Mouse (Mus musculus): ENCODE measurements at regions not wholly inside any gene's neighbourhood (a gene's known extent, or its start where the extent isn't known, plus 50 kb on each side); places are given as distances from the start of the nearest gene placed in this dataset.

DNA sequence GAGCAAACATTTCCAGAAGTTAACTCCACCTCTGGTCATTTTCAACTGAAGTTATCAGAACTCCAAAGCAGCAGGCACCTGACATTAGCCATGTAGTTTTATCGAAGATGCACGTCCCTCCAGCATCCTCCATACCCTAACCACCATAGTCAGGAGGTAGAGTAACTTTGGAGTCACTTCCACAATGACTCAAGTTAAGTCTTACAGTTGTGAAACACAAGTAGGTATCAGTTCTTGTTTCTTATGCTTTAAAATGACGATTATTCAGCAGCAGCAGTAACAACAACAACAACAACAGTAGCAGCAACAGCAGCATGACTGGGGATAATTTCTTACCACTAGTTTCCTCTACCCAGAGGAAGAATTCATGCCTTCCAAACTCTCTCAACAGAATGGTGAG, 51.3 kb upstream of the Tank start:
- TF ChIP-seq CTCF (conservative IDR thresholded peaks at IDR 0.05; ENCODE audit: insufficient read depth, insufficient read length, low read depth, low read length) (no peak), POLR2A (IDR thresholded peaks at IDR 0.05; ENCODE audit: low read depth, low read length) (no peak)
- no peaks in the 10 kb centered on the region for H3K4me1 ChIP-seq (ENCODE audit: control insufficient read depth, insufficient read depth, low read length)
- no peaks in the 10 kb centered on the region for H3K27me3 ChIP-seq (replicated peaks; ENCODE audit: control insufficient read depth, insufficient read depth, low read length)
- no peak overlapping the region for H3K27ac ChIP-seq (ENCODE audit: insufficient read depth, low read depth, low read length)
- DNase-seq: no peak
- H3K36me3 ChIP-seq (ENCODE audit: control insufficient read depth, insufficient read depth, low read length): no peaks in the 10 kb centered on the region
- 87% methylated on average over 3 of the region's 3 CpGs for WGBS
- H3K4me3 ChIP-seq (ENCODE audit: insufficient read depth, low read depth, low read length): no peak overlapping the region

DNA sequence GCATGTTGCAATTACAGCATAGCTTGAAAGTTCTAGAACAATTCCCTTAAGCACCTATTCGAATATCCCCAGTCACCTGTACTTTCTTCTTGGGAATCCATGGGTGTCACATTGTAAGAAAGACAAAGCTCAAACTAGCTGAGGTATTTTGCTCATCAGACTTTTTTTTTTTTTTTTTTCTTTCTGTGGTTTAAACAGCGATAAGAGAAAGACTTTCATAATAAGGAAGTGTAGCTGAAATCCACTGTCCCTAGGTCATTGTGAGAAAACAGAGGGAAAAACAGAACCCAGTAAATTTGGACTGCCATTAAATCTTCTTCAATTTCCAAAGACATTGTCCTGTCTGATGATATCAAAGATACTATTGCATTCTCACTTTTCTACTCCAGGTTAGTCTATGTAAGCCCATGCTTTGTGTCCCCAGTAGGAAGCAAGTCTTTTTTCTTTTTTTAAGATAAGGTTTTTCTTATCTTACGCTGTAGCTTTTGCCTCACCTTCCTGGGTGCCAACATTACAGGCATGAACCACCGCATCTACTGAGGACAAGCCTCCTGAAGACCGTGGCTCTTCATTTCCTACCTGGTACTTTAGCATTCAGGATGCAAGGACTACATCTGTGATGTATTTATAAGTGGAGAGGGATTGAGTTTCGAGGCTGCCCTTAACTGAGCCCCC, 54.2 kb upstream of the Tank start:
- H3K27ac ChIP-seq (ENCODE audit: insufficient read depth, low read depth, low read length): no peak overlapping the region
- no peaks in the 10 kb centered on the region for H3K4me1 ChIP-seq (ENCODE audit: control insufficient read depth, insufficient read depth, low read length)
- no peaks in the 10 kb centered on the region for H3K27me3 ChIP-seq (replicated peaks; ENCODE audit: control insufficient read depth, insufficient read depth, low read length)
- H3K36me3 ChIP-seq (ENCODE audit: control insufficient read depth, insufficient read depth, low read length): no peaks in the 10 kb centered on the region
- no peak for TF ChIP-seq CTCF (conservative IDR thresholded peaks at IDR 0.05; ENCODE audit: insufficient read depth, insufficient read length, low read depth, low read length)
- TF ChIP-seq POLR2A (IDR thresholded peaks at IDR 0.05; ENCODE audit: low read depth, low read length): no peak
- H3K4me3 ChIP-seq (ENCODE audit: insufficient read depth, low read depth, low read length): no peak overlapping the region
- WGBS: 85% methylated on average over 6 of the region's 6 CpGs
- no peak for DNase-seq

DNA sequence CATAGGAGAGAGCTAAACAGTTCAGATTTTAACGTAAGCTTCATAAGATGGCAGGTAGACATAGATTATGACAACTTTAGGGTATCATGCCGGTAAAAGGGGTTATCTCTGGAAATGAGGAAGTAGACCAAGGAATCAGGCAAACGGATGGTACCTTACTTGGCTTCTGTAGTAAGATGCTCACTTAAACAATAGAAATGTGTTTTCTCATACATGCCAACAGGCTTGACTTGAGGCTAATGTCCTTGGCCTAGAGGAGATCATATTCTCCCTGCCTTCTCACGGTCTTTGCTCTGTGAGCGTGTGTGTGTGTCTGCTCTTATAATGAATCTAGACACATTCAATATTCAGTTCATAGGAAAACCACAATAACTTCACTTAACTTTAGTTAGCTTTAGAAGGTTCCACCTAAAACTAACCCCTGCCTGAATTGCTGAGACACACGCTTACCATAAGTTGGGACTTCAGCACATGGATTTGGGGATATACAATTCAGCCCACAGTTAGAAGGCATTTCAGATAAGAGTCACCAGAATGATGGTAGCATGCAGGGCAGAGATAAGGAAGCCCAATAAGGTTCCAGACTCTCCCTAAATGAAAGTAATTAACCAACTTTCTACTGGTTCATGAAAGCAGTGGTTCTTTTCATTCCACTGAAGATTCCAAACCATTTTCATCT, 63.8 kb upstream of the Tank start:
- H3K36me3 ChIP-seq (ENCODE audit: control insufficient read depth, insufficient read depth, low read length): no peaks in the 10 kb centered on the region
- WGBS: 92% methylated on average over 6 of the region's 6 CpGs
- no peak overlapping the region for H3K4me3 ChIP-seq (ENCODE audit: insufficient read depth, low read depth, low read length)
- DNase-seq: no peak
- no peaks in the 10 kb centered on the region for H3K4me1 ChIP-seq (ENCODE audit: control insufficient read depth, insufficient read depth, low read length)
- H3K27me3 ChIP-seq (replicated peaks; ENCODE audit: control insufficient read depth, insufficient read depth, low read length): no peaks in the 10 kb centered on the region
- TF ChIP-seq CTCF (conservative IDR thresholded peaks at IDR 0.05; ENCODE audit: insufficient read depth, insufficient read length, low read depth, low read length): no peak
- no peak for TF ChIP-seq POLR2A (IDR thresholded peaks at IDR 0.05; ENCODE audit: low read depth, low read length)
- H3K27ac ChIP-seq (ENCODE audit: insufficient read depth, low read depth, low read length): no peak overlapping the region

DNA sequence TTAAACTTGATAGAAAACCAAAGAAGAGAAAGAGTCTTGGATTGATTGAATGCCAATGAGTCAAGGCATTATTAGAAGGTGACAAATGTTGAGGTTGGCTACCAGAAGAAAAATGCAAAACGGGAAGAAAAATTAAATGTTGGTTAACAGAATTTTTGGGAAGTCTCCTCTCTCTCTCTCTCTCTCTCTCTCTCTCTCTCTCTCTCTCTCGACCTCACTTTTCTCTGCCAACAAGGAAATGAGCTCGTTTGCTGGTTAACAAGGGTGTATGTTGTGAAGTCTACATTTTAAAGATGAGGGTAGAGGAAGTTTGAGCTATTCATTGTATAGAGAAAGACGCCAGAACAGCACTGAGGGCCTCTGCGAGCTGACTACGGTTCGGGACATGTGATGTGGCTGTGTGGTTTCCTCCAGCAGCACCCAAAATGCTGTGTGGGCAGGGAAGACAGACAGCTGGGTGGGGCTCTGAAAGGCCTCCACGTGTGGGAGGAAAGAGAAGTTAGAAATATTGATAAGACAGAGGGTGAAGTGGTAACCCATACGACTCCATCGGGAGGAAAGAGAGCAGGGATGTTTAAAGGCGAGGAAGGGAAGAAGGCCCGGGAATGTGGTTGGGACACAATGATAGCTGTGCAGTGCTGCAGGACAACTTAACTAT, 64.5 kb upstream of the Tank start:
- no peak for DNase-seq
- 77% methylated on average over 12 of the region's 12 CpGs for WGBS
- no peak overlapping the region for H3K27ac ChIP-seq (ENCODE audit: insufficient read depth, low read depth, low read length)
- H3K27me3 ChIP-seq (replicated peaks; ENCODE audit: control insufficient read depth, insufficient read depth, low read length): no peaks in the 10 kb centered on the region
- H3K4me1 ChIP-seq (ENCODE audit: control insufficient read depth, insufficient read depth, low read length): no peaks in the 10 kb centered on the region
- TF ChIP-seq POLR2A (IDR thresholded peaks at IDR 0.05; ENCODE audit: low read depth, low read length) (no peak), CTCF (conservative IDR thresholded peaks at IDR 0.05; ENCODE audit: insufficient read depth, insufficient read length, low read depth, low read length) (no peak)
- H3K36me3 ChIP-seq (ENCODE audit: control insufficient read depth, insufficient read depth, low read length): no peaks in the 10 kb centered on the region
- H3K4me3 ChIP-seq (ENCODE audit: insufficient read depth, low read depth, low read length): no peak overlapping the region

DNA sequence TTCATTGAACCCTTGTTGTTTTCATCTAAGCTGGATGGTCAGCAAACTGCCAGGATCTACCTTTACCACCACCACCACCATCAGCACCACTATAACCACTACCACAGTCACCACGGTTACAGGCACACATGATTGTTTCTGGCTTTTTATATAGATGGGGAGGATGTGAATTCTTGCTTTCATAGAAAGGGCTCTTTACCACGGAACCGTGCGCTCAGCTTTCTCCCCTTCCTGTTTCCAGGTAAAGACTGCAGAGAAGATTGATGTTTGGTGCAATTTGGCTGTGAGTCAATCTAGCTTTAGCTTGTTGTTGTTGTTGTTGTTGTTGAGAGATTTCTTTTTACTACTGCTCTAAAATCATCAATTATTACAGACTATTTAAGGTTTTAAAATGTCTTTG, 74.8 kb upstream of the Tank start:
- H3K27ac ChIP-seq (ENCODE audit: insufficient read depth, low read depth, low read length): no peak overlapping the region
- no peak for DNase-seq
- H3K27me3 ChIP-seq (replicated peaks; ENCODE audit: control insufficient read depth, insufficient read depth, low read length): no peaks in the 10 kb centered on the region
- TF ChIP-seq CTCF (conservative IDR thresholded peaks at IDR 0.05; ENCODE audit: insufficient read depth, insufficient read length, low read depth, low read length): no peak
- TF ChIP-seq POLR2A (IDR thresholded peaks at IDR 0.05; ENCODE audit: low read depth, low read length): no peak
- no peaks in the 10 kb centered on the region for H3K4me1 ChIP-seq (ENCODE audit: control insufficient read depth, insufficient read depth, low read length)
- H3K36me3 ChIP-seq (ENCODE audit: control insufficient read depth, insufficient read depth, low read length): no peaks in the 10 kb centered on the region
- WGBS: 71% methylated on average over 4 of the region's 4 CpGs
- no peak overlapping the region for H3K4me3 ChIP-seq (ENCODE audit: insufficient read depth, low read depth, low read length)

DNA sequence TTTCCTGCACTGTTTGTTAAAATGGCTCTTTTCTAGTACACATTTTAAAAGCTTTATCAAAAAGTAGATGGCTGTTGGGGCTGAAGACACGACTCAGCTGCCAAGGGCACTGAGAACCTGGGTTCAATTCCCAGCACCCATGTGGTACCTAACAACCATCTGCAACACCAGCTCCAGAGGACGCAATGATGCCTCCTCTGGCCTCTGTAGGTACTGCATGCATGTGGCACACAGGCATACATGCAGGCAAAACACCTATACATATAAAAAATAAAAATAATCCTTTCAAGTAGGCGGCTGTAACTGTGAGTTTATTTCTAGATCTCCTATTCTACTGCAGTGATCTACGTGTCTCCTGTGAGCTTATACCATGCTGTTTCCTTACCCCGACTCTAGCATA, 76.5 kb upstream of the Tank start:
- DNase-seq: no peak
- Histone ChIP-seq H3K27me3 (replicated peaks; ENCODE audit: control insufficient read depth, insufficient read depth, low read length) (no peaks in the 10 kb centered on the region), H3K36me3 (ENCODE audit: control insufficient read depth, insufficient read depth, low read length) (no peaks in the 10 kb centered on the region), H3K4me3 (ENCODE audit: insufficient read depth, low read depth, low read length) (no peak overlapping the region), H3K4me1 (ENCODE audit: control insufficient read depth, insufficient read depth, low read length) (no peaks in the 10 kb centered on the region), H3K27ac (ENCODE audit: insufficient read depth, low read depth, low read length) (no peak overlapping the region)
- WGBS: 94% methylated on average over 5 of the region's 5 CpGs
- TF ChIP-seq POLR2A (IDR thresholded peaks at IDR 0.05; ENCODE audit: low read depth, low read length): no peak
- 0 out of 2 replicates have a peak, but pooled peaks have one; percentile 5 for TF ChIP-seq CTCF (conservative IDR thresholded peaks at IDR 0.05; ENCODE audit: insufficient read depth, insufficient read length, low read depth, low read length)

DNA sequence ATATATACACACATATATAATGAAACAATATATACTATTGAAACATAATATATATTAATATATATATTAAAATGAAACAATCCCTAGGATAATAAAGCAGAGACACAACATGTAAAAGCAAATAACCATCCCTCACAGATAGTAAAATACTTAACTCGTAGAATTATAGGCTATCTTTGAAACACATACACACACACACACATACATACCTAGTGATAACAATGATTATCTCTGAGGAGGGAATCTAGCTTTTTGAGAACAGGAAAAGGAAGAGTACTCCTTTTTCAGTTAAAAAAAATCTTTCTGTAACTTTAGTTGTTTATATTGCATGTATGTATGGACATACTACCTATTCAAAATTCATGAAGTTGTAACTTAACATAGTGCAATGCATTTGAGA, 79.1 kb upstream of the Tank start:
- Histone ChIP-seq H3K27me3 (replicated peaks; ENCODE audit: control insufficient read depth, insufficient read depth, low read length) (no peaks in the 10 kb centered on the region), H3K4me1 (ENCODE audit: control insufficient read depth, insufficient read depth, low read length) (no peaks in the 10 kb centered on the region)
- 83% methylated on average over 1 of the region's 1 CpGs for WGBS

More for the DNA sequence above, 79.1 kb upstream of the Tank start:
- DNase-seq: no peak
- no peak for TF ChIP-seq POLR2A (IDR thresholded peaks at IDR 0.05; ENCODE audit: low read depth, low read length)
- no peak for TF ChIP-seq CTCF (conservative IDR thresholded peaks at IDR 0.05; ENCODE audit: insufficient read depth, insufficient read length, low read depth, low read length)
- H3K36me3 ChIP-seq (ENCODE audit: control insufficient read depth, insufficient read depth, low read length): no peaks in the 10 kb centered on the region
- H3K4me3 ChIP-seq (ENCODE audit: insufficient read depth, low read depth, low read length): no peak overlapping the region
- H3K27ac ChIP-seq (ENCODE audit: insufficient read depth, low read depth, low read length): no peak overlapping the region

All from kidney, adult 2 months (tissue).